Comparison of ENCODE assay signal across 8 mouse cellular contexts in genomic region chr17:86169092-86169491, GRCm38 (mm10). TPM values are rescaled to one million over a fixed set of nuclear protein-coding genes. Genes with fewer than 3 reads are reported as not detected.
A peak's percentile ranks its signal among the peaks of the same experiment; 100 is the strongest.
DNase-seq lines count a peak whose midpoint lies in the region; ATAC-seq and TF ChIP-seq lines count a peak whose summit lies in the region.

No protein-coding gene starts in this region.

- H3K27me3 ChIP-seq in kidney, adult 2 months (replicated peaks; ENCODE audit: control insufficient read depth, insufficient read depth, low read length), result no peaks in the 10 kb centered on the region
- peaks cover 74% of the 10 kb centered on the region for H3K27me3 ChIP-seq in E14TG2a.4 (ENCODE audit: insufficient read depth, low read length)
- peaks cover 29% of the 10 kb centered on the region for H3K27me3 ChIP-seq in forebrain, embryonic 10.5 days (ENCODE audit: poor library complexity, severe bottlenecking)
- peaks cover 15% of the 10 kb centered on the region for H3K27me3 ChIP-seq in limb, embryonic 12.5 days
- H3K27me3 ChIP-seq in stomach, embryonic 15.5 days (replicated peaks), result no peaks in the 10 kb centered on the region; the same call in 1 of the 2 replicates

- H3K4me3 ChIP-seq in kidney, adult 2 months (ENCODE audit: insufficient read depth, low read depth, low read length), result peak overlapping the region; percentile 77
- peak overlapping the region; percentile 84 for H3K4me3 ChIP-seq in E14TG2a.4 (replicated peaks; ENCODE audit: low read length)
- H3K4me3 ChIP-seq in forebrain, embryonic 10.5 days, result peak overlapping the region; percentile 81
- H3K4me3 ChIP-seq in limb, embryonic 12.5 days (replicated peaks), result peak overlapping the region; percentile 72
- peak overlapping the region; percentile 68 for H3K4me3 ChIP-seq in stomach, embryonic 15.5 days (replicated peaks)

- H3K9ac ChIP-seq in limb, embryonic 12.5 days (replicated peaks), result peak overlapping the region; percentile 81
- no peak overlapping the region for H3K9ac ChIP-seq in stomach, embryonic 15.5 days

- H3K9me3 ChIP-seq in E14TG2a.4 (ENCODE audit: low read length), result no peaks in the 10 kb centered on the region
- H3K9me3 ChIP-seq in forebrain, embryonic 10.5 days, result no peaks in the 10 kb centered on the region
- no peaks in the 10 kb centered on the region for H3K9me3 ChIP-seq in limb, embryonic 12.5 days
- H3K9me3 ChIP-seq in stomach, embryonic 15.5 days, result no peaks in the 10 kb centered on the region

- 16% methylated on average over 6 of the region's 6 CpGs for WGBS in kidney, adult 2 months
- WGBS in forebrain, embryonic 10.5 days, result 30% methylated on average over 6 of the region's 6 CpGs
- WGBS in limb, embryonic 12.5 days, result 15% methylated on average over 6 of the region's 6 CpGs
- WGBS in stomach, embryonic 15.5 days, result 19% methylated on average over 6 of the region's 6 CpGs

- peaks cover 7% of the 10 kb centered on the region; the same call in 1 of the 2 replicates for H3K4me1 ChIP-seq in kidney, adult 2 months (ENCODE audit: control insufficient read depth, insufficient read depth, low read length)
- H3K4me1 ChIP-seq in E14TG2a.4 (replicated peaks; ENCODE audit: low read depth, low read length), result peaks cover 14% of the 10 kb centered on the region
- H3K4me1 ChIP-seq in forebrain, embryonic 10.5 days, result peaks cover 38% of the 10 kb centered on the region
- peaks cover 30% of the 10 kb centered on the region for H3K4me1 ChIP-seq in limb, embryonic 12.5 days (replicated peaks)
- peaks cover 20% of the 10 kb centered on the region for H3K4me1 ChIP-seq in stomach, embryonic 15.5 days

- TF ChIP-seq CTCF in kidney, adult 2 months (conservative IDR thresholded peaks at IDR 0.05; ENCODE audit: insufficient read depth, insufficient read length, low read depth, low read length), result no peak
- TF ChIP-seq CTCF in E14TG2a.4 (conservative IDR thresholded peaks at IDR 0.05; ENCODE audit: low read length), result no peak

- no peak overlapping the region for H3K27ac ChIP-seq in kidney, adult 2 months (ENCODE audit: insufficient read depth, low read depth, low read length)
- H3K27ac ChIP-seq in forebrain, embryonic 10.5 days, result 0 out of 2 replicates have a peak overlapping the region, but pooled peaks have one; percentile 94
- no peak overlapping the region for H3K27ac ChIP-seq in limb, embryonic 12.5 days
- H3K27ac ChIP-seq in stomach, embryonic 15.5 days, result no peak overlapping the region

- no peaks in the 10 kb centered on the region for H3K36me3 ChIP-seq in kidney, adult 2 months (ENCODE audit: control insufficient read depth, insufficient read depth, low read length)
- H3K36me3 ChIP-seq in E14TG2a.4 (ENCODE audit: insufficient read depth, low read length), result no peaks in the 10 kb centered on the region
- peaks cover 9% of the 10 kb centered on the region; the same call in 1 of the 2 replicates for H3K36me3 ChIP-seq in forebrain, embryonic 10.5 days (replicated peaks)
- H3K36me3 ChIP-seq in limb, embryonic 12.5 days, result peaks cover 6% of the 10 kb centered on the region; the same call in 1 of the 2 replicates
- no peaks in the 10 kb centered on the region for H3K36me3 ChIP-seq in stomach, embryonic 15.5 days

- no peak for ATAC-seq in limb, embryonic 12.5 days (ENCODE audit: insufficient number of reproducible peaks, insufficient read depth, low FRiP score, low TSS enrichment, low read depth)
- ATAC-seq in stomach, embryonic 15.5 days (ENCODE audit: insufficient read depth, low FRiP score, low read depth), result no peak

- DNase-seq in kidney, adult 2 months, result no peak
- DNase-seq in kidney, postnatal 14 days, result no peak
- no peak for DNase-seq in forebrain, embryonic 10.5 days (ENCODE audit: extremely low spot score, low spot score)
- DNase-seq in spleen, postnatal 36 days (ENCODE audit: low spot score in 2 of 2), result no peak
- DNase-seq in thymus, postnatal 14 days, result no peak

- peak overlapping the region; percentile 92 for H3K4me2 ChIP-seq in limb, embryonic 12.5 days
- H3K4me2 ChIP-seq in stomach, embryonic 15.5 days, result peak overlapping the region; percentile 99

- TF ChIP-seq POLR2A in kidney, adult 2 months (IDR thresholded peaks at IDR 0.05; ENCODE audit: low read depth, low read length), result no peak

RNA-seq across cellular contexts. Expression of gene Prkce, which starts 1.5 kb away (rescaled TPM):
- polyA plus RNA-seq in kidney, adult 2 months (2012; rRNA removed), result 5.0 and 6.1 TPM in 2 replicates
- polyA plus RNA-seq in forebrain, embryonic 10.5 days (2016; fragmentation: Nextera tagmentation; extraction: Ambion mirVana), result 2.8 and 3.1 TPM in 2 replicates
- polyA plus RNA-seq in limb, embryonic 12.5 days (2016; fragmentation: Nextera tagmentation; extraction: Ambion mirVana), result 5.5 and 7.7 TPM in 2 replicates
- 6.3 and 6.5 TPM in 2 replicates for polyA plus RNA-seq in stomach, embryonic 15.5 days (2015; fragmentation: Nextera tagmentation; extraction: Ambion mirVana)

RNA-seq across cellular contexts. Expression of gene Srbd1, which starts 24.1 kb away (rescaled TPM):
- 2.3 and 3.6 TPM in 2 replicates for polyA plus RNA-seq in kidney, adult 2 months (2012; rRNA removed)
- 24.7 and 25.4 TPM in 2 replicates for polyA plus RNA-seq in forebrain, embryonic 10.5 days (2016; fragmentation: Nextera tagmentation; extraction: Ambion mirVana)
- polyA plus RNA-seq in limb, embryonic 12.5 days (2016; fragmentation: Nextera tagmentation; extraction: Ambion mirVana), result 23.8 and 26.5 TPM in 2 replicates
- polyA plus RNA-seq in stomach, embryonic 15.5 days (2015; fragmentation: Nextera tagmentation; extraction: Ambion mirVana), result 13.2 and 13.3 TPM in 2 replicates
